Mouse (Mus musculus) c-Kit-positive CD71-positive TER-119-positive erythroid progenitor cells, embryonic 14.5 days (primary cell): Measurements from ENCODE around the gene H1foo.

Experiments used
- DNase-seq: peaks from one replicate; pipeline ENCODE4 v3.0.0-alpha.2; 2013; ENCODE audit warnings: low spot score

Gene H1foo

GRCm38 (mm10) chr6:115944638-115945037 is at the start of gene H1foo:
Gene H1foo, plus strand, starts transcription at chr6:115944938.
- no peak for DNase-seq

- DNase-seq = no peak
Observed at GRCm38 (mm10) chr6:115896346-115896745, 48.4 kb upstream of the H1foo start.

- DNase-seq = no peak
Observed at GRCm38 (mm10) chr6:115897117-115897516, 47.6 kb upstream of the H1foo start.

GRCm38 (mm10) chr6:115897926-115898520 is 46.7 kb upstream of the H1foo start:
- DNase-seq = no peak

- DNase-seq = no peak
Observed at GRCm38 (mm10) chr6:115901062-115901461, 43.7 kb upstream of the H1foo start.

GRCm38 (mm10) chr6:115901489-115901931 is 43.2 kb upstream of the H1foo start:
- DNase-seq = no peak

GRCm38 (mm10) chr6:115902545-115902944 is 42.2 kb upstream of the H1foo start:
- no peak for DNase-seq

- DNase-seq = no peak
Observed at GRCm38 (mm10) chr6:115905568-115905967, 39.2 kb upstream of the H1foo start.

GRCm38 (mm10) chr6:115906455-115906854 is 38.3 kb upstream of the H1foo start:
- DNase-seq = no peak

- DNase-seq = no peak
Observed at GRCm38 (mm10) chr6:115906871-115907270, 37.9 kb upstream of the H1foo start.

- no peak for DNase-seq
Observed at GRCm38 (mm10) chr6:115908421-115908982, 36.2 kb upstream of the H1foo start.

GRCm38 (mm10) chr6:115909052-115909451 is 35.7 kb upstream of the H1foo start:
- DNase-seq = no peak

GRCm38 (mm10) chr6:115909940-115910339 is 34.8 kb upstream of the H1foo start:
- DNase-seq = no peak

- no peak for DNase-seq
Observed at GRCm38 (mm10) chr6:115911763-115912162, 33.0 kb upstream of the H1foo start.

- no peak for DNase-seq
Observed at GRCm38 (mm10) chr6:115913482-115913881, 31.3 kb upstream of the H1foo start.

GRCm38 (mm10) chr6:115914511-115915202 is 30.1 kb upstream of the H1foo start:
- DNase-seq = no peak

GRCm38 (mm10) chr6:115915601-115916445 is 28.9 kb upstream of the H1foo start:
- DNase-seq = no peak

GRCm38 (mm10) chr6:115916611-115917010 is 28.1 kb upstream of the H1foo start:
- DNase-seq = no peak

GRCm38 (mm10) chr6:115918615-115919014 is 26.1 kb upstream of the H1foo start:
- no peak for DNase-seq

GRCm38 (mm10) chr6:115919876-115920275 is 24.9 kb upstream of the H1foo start:
- no peak for DNase-seq

- no peak for DNase-seq
Observed at GRCm38 (mm10) chr6:115924829-115925228, 19.9 kb upstream of the H1foo start.

GRCm38 (mm10) chr6:115926416-115926815 is 18.3 kb upstream of the H1foo start:
- no peak for DNase-seq
